Mouse (Mus musculus): ENCODE measurements around the gene Acad10. TPM values are rescaled to one million over a fixed set of nuclear protein-coding genes. Genes with fewer than 3 reads are reported as not detected.

Acad10 gene
- polyA plus RNA-seq, 1 experiment from 2014 or later: 4.7 TPM

DNA sequence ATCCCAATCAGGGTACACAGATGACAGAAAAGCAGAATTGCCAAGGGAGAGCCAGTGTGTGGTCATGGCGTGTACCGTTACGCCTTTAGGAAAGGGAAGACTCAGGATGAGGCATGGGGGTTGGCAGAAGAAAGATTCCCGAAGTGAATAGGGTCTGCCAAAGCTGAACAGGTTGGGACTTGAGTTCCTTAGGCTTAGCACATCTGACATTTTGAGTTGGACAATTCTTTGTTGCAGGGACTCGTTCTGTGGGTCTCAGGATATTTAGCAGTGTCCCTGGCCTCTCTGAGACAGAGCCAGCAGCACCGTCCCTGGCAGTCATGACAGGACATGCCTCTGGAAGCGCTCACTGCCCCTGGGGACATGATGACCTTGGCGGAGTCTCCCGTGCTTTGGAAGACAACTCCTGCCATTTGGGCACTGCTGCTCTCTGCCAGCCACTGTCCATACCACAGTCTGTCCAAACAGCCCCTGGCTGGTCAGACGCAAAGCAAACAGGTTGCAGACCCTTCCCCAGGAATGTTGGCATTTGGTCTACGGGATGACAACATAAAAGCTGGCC, 83.3 kb downstream of the Acad10 start:
- H3K36me3 ChIP-seq (ENCODE audit: control insufficient read depth, insufficient read depth, low read length): peaks cover 54% of the 10 kb centered on the region
- no peak overlapping the region for H3K4me3 ChIP-seq (ENCODE audit: low read depth, low read length)
- no peaks in the 10 kb centered on the region for H3K27me3 ChIP-seq (replicated peaks; ENCODE audit: control insufficient read depth, insufficient read depth, low read length)
- no peaks in the 10 kb centered on the region for H3K9me3 ChIP-seq (ENCODE audit: control insufficient read depth, low read length)
- no peak overlapping the region for H3K27ac ChIP-seq (ENCODE audit: low read depth)
- H3K4me2 ChIP-seq (ENCODE audit: low read length): no peak overlapping the region
- DNase-seq (ENCODE audit: low spot score) (no peak), ATAC-seq (replicated peaks; ENCODE audit: low FRiP score, low TSS enrichment, low read depth) (no peak)
- no peaks in the 10 kb centered on the region for H3K4me1 ChIP-seq (replicated peaks; ENCODE audit: control insufficient read depth, insufficient read depth, low read length)
- no peak overlapping the region for H3K9ac ChIP-seq (ENCODE audit: low read length)
- WGBS: 90% methylated on average over 11 of the region's 11 CpGs

DNA sequence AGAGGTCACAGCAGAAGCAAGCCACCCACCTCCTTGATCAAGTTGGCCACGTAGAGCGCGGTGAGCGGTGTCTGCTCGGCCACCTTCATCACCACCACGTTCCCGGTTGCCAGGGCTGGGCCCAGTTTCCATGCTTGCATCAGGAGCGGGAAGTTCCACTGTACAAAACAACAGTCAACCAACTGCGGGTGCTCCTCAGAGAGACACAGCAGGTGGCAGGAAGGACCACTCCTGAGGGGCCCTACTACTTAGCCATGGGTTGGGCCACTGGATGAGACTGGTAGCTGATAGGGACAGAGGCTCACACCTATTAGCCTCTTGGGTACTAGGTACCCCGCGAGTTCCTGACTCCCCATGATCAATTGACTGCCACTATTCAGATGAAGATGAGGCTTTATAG, 84.4 kb downstream of the Acad10 start:
- peaks cover 60% of the 10 kb centered on the region for H3K36me3 ChIP-seq (ENCODE audit: control insufficient read depth, insufficient read depth, low read length)
- ATAC-seq (replicated peaks; ENCODE audit: low FRiP score, low TSS enrichment, low read depth): no peak
- H3K4me3 ChIP-seq (ENCODE audit: low read depth, low read length): no peak overlapping the region
- no peaks in the 10 kb centered on the region for H3K9me3 ChIP-seq (ENCODE audit: control insufficient read depth, low read length)
- H3K27me3 ChIP-seq (replicated peaks; ENCODE audit: control insufficient read depth, insufficient read depth, low read length): no peaks in the 10 kb centered on the region
- no peak overlapping the region for H3K4me2 ChIP-seq (ENCODE audit: low read length)
- no peak overlapping the region for H3K27ac ChIP-seq (ENCODE audit: low read depth)
- DNase-seq (ENCODE audit: low spot score): no peak
- no peaks in the 10 kb centered on the region for H3K4me1 ChIP-seq (replicated peaks; ENCODE audit: control insufficient read depth, insufficient read depth, low read length)
- H3K9ac ChIP-seq (ENCODE audit: low read length): no peak overlapping the region
- 96% methylated on average over 11 of the region's 11 CpGs for WGBS

- ATAC-seq (replicated peaks; ENCODE audit: low FRiP score, low TSS enrichment, low read depth): no peak
- 89% methylated on average over 13 of the region's 13 CpGs for WGBS
These were observed 86.2 kb downstream of the Acad10 start for GRCm38 (mm10) chr5:121574145-121574544.

More at GRCm38 (mm10) chr5:121574145-121574544, 86.2 kb downstream of the Acad10 start:
- Histone ChIP-seq H3K27ac (ENCODE audit: low read depth) (no peak overlapping the region), H3K4me2 (ENCODE audit: low read length) (no peak overlapping the region), H3K9ac (ENCODE audit: low read length) (no peak overlapping the region), H3K27me3 (replicated peaks; ENCODE audit: control insufficient read depth, insufficient read depth, low read length) (no peaks in the 10 kb centered on the region), H3K4me1 (replicated peaks; ENCODE audit: control insufficient read depth, insufficient read depth, low read length) (no peaks in the 10 kb centered on the region), H3K4me3 (ENCODE audit: low read depth, low read length) (no peak overlapping the region), H3K9me3 (ENCODE audit: control insufficient read depth, low read length) (no peaks in the 10 kb centered on the region), H3K36me3 (ENCODE audit: control insufficient read depth, insufficient read depth, low read length) (peaks cover 56% of the 10 kb centered on the region)
- no peak for DNase-seq (ENCODE audit: low spot score)

Other genes with a start within 250 kb of the Acad10 start
- gene Tmem116, start 208.6 kb downstream of the Acad10 start, polyA plus RNA-seq (2014; fragmentation: Nextera tagmentation; extraction: Ambion mirVana): 1.8 and 2.7 TPM in 2 replicates
- 164 and 167 TPM in 2 replicates for gene Erp29, start 208.0 kb downstream of the Acad10 start, polyA plus RNA-seq (2014; fragmentation: Nextera tagmentation; extraction: Ambion mirVana)
- 0.07 and 0.16 TPM in 2 replicates for gene Adam1b, start 157.1 kb downstream of the Acad10 start, polyA plus RNA-seq (2014; fragmentation: Nextera tagmentation; extraction: Ambion mirVana)
- gene Adam1a, start 115.0 kb downstream of the Acad10 start, polyA plus RNA-seq (2014; fragmentation: Nextera tagmentation; extraction: Ambion mirVana): 1.6 and 2.1 TPM in 2 replicates
- gene Gm42878, start 115.0 kb downstream of the Acad10 start, polyA plus RNA-seq (2014; fragmentation: Nextera tagmentation; extraction: Ambion mirVana): not detected in 2 replicates
- 48.8 and 59.8 TPM in 2 replicates for gene Mapkapk5, start 114.6 kb downstream of the Acad10 start, polyA plus RNA-seq (2014; fragmentation: Nextera tagmentation; extraction: Ambion mirVana)
- 70.2 and 76.5 TPM in 2 replicates for gene Aldh2, start 66.7 kb downstream of the Acad10 start, polyA plus RNA-seq (2014; fragmentation: Nextera tagmentation; extraction: Ambion mirVana)
- 2.4 and 3.4 TPM in 2 replicates for gene Acad12, start 41.6 kb downstream of the Acad10 start, polyA plus RNA-seq (2014; fragmentation: Nextera tagmentation; extraction: Ambion mirVana)
- gene Brap, start within 50 bp of the Acad10 start, polyA plus RNA-seq (2014; fragmentation: Nextera tagmentation; extraction: Ambion mirVana): 31.5 and 32.8 TPM in 2 replicates
- gene Atxn2, start 50.8 kb upstream of the Acad10 start, polyA plus RNA-seq (2014; fragmentation: Nextera tagmentation; extraction: Ambion mirVana): 59.4 and 59.8 TPM in 2 replicates
- 15.4 and 16.3 TPM in 2 replicates for gene Sh2b3, start 177.1 kb upstream of the Acad10 start, polyA plus RNA-seq (2014; fragmentation: Nextera tagmentation; extraction: Ambion mirVana)
- gene Pheta1, start 188.5 kb upstream of the Acad10 start, polyA plus RNA-seq (2014; fragmentation: Nextera tagmentation; extraction: Ambion mirVana): 23.3 and 24.4 TPM in 2 replicates